Mouse (Mus musculus) cerebellum, adult 2 months (tissue): ENCODE measurements around the gene Tmcc1. TPM values are rescaled to one million over a fixed set of nuclear protein-coding genes. Genes with fewer than 3 reads are reported as not detected.

ENCODE experiments used
- DNase-seq, 2 experiments: peaks; one replicate each; pipeline ENCODE4 v3.0.0; 2021
- H3K27ac ChIP-seq: fragments of 200-500 bp; 2 replicates; pipeline ENCODE4 v1.5.1; 2012; ENCODE audit warnings: low read length, control low read depth, inconsistent platforms; ENCODE audit not compliant: insufficient read depth
- H3K27me3 ChIP-seq: fragments of 200-500 bp; 2 replicates; pipeline ENCODE4 v1.6.1; 2012; ENCODE audit warnings: inconsistent platforms, mild to moderate bottlenecking, low read length, moderate library complexity; ENCODE audit not compliant: control insufficient read depth, insufficient read depth
- H3K4me1 ChIP-seq: fragments of 200-500 bp; 2 replicates; pipeline ENCODE4 v1.6.1; 2011; ENCODE audit warnings: low read length; ENCODE audit not compliant: control insufficient read depth, insufficient read depth
- H3K4me3 ChIP-seq: fragments of 200-500 bp; replicated peaks from 2 replicates; pipeline ENCODE3; 2011; ENCODE audit warnings: mild to moderate bottlenecking, low read depth, low read length, control low read depth; ENCODE audit not compliant: insufficient read depth
- CTCF ChIP-seq: fragments of 200-500 bp; IDR thresholded peaks from 2 replicates; pipeline ENCODE4 v1.5.1; 2011; ENCODE audit warnings: low read depth, mild to moderate bottlenecking, control low read depth, low read length, moderate library complexity, borderline replicate concordance; ENCODE audit not compliant: insufficient read depth
- POLR2A ChIP-seq: fragments of 200-500 bp; IDR thresholded peaks from 2 replicates; pipeline ENCODE4 v1.6.1; 2011; ENCODE audit warnings: low read length, control low read depth, borderline replicate concordance; ENCODE audit not compliant: insufficient read depth
- WGBS: fragments of 180-500 bp; shearing (Covaris S2); methylation state at CpG from one replicate; pipeline ENCODE4 v1.1.7; 2018; 5-methylcytosine and 5-hydroxymethylcytosine counted together
- polyA plus RNA-seq: library from polyadenylated mRNA; depleted of rRNA; stranded (reverse); fragments of >200 nt; gene quantifications from 2 replicates; pipeline ENCODE4 v1.2.3, GENCODE M21; 2012

Tmcc1 gene
- polyA plus RNA-seq, 1 experiment: 55.8 TPM

GRCm38 (mm10) chr6:116005275-116005958 is 187.9 kb downstream of the Tmcc1 start:
- Histone ChIP-seq H3K27me3 (no peaks in the 10 kb centered on the region), H3K27ac (no peak overlapping the region), H3K4me3 (no peak overlapping the region), H3K4me1 (peaks cover 15% of the 10 kb centered on the region)
- DNase-seq: no peak
- WGBS: 85% methylated on average over 17 of the region's 17 CpGs
- TF ChIP-seq CTCF: no peak
- no peak for TF ChIP-seq POLR2A

GRCm38 (mm10) chr6:116004716-116005115 is 188.6 kb downstream of the Tmcc1 start:
- H3K27ac ChIP-seq: no peak overlapping the region
- H3K27me3 ChIP-seq: no peaks in the 10 kb centered on the region
- 87% methylated on average over 6 of the region's 6 CpGs for WGBS
- no peak for DNase-seq
- H3K4me3 ChIP-seq: no peak overlapping the region
- no peak for TF ChIP-seq CTCF
- TF ChIP-seq POLR2A: no peak
- H3K4me1 ChIP-seq: peaks cover 15% of the 10 kb centered on the region

- 66% methylated on average over 7 of the region's 7 CpGs for whole genome bisulfite sequencing
- peaks cover 15% of the 10 kb centered on the region for H3K4me1 ChIP-seq
- TF ChIP-seq CTCF: no peak
- TF ChIP-seq POLR2A: no peak
- no peak overlapping the region for H3K4me3 ChIP-seq
- no peak overlapping the region for H3K27ac ChIP-seq
- no peak for DNase-seq
- no peaks in the 10 kb centered on the region for H3K27me3 ChIP-seq
These were observed 189.2 kb downstream of the Tmcc1 start for GRCm38 (mm10) chr6:116004069-116004468.

GRCm38 (mm10) chr6:116003516-116003915 is 189.8 kb downstream of the Tmcc1 start:
- H3K27ac ChIP-seq: no peak overlapping the region
- H3K4me3 ChIP-seq: no peak overlapping the region
- TF ChIP-seq POLR2A (no peak), CTCF (no peak)
- no peak for DNase-seq
- H3K4me1 ChIP-seq: peaks cover 15% of the 10 kb centered on the region
- no peaks in the 10 kb centered on the region for H3K27me3 ChIP-seq
- WGBS: 94% methylated on average over 5 of the region's 5 CpGs

GRCm38 (mm10) chr6:116002311-116003104 is 190.8 kb downstream of the Tmcc1 start:
- Histone ChIP-seq H3K4me3 (no peak overlapping the region), H3K27me3 (no peaks in the 10 kb centered on the region), H3K4me1 (peaks cover 15% of the 10 kb centered on the region), H3K27ac (no peak overlapping the region)
- TF ChIP-seq POLR2A (no peak), CTCF (no peak)
- 78% methylated on average over 12 of the region's 12 CpGs for WGBS
- no peak for DNase-seq

GRCm38 (mm10) chr6:116000851-116001250 is 192.4 kb downstream of the Tmcc1 start:
- Histone ChIP-seq H3K4me1 (peaks cover 7% of the 10 kb centered on the region), H3K4me3 (no peak overlapping the region), H3K27me3 (no peaks in the 10 kb centered on the region), H3K27ac (no peak overlapping the region)
- TF ChIP-seq POLR2A: no peak
- TF ChIP-seq CTCF: no peak
- WGBS: 83% methylated on average over 5 of the region's 5 CpGs
- no peak for DNase-seq

- Histone ChIP-seq H3K27me3 (no peaks in the 10 kb centered on the region), H3K4me3 (no peak overlapping the region), H3K27ac (no peak overlapping the region), H3K4me1 (peaks cover 6% of the 10 kb centered on the region)
- 94% methylated on average over 2 of the region's 2 CpGs for WGBS
- TF ChIP-seq POLR2A: no peak
- TF ChIP-seq CTCF: no peak
- DNase-seq: no peak
These were observed 194.1 kb downstream of the Tmcc1 start for GRCm38 (mm10) chr6:115999227-115999626.

GRCm38 (mm10) chr6:115998758-115999157 is 194.5 kb downstream of the Tmcc1 start:
- Histone ChIP-seq H3K4me1 (peaks cover 6% of the 10 kb centered on the region), H3K27ac (no peak overlapping the region), H3K4me3 (no peak overlapping the region), H3K27me3 (no peaks in the 10 kb centered on the region)
- TF ChIP-seq CTCF (no peak), POLR2A (no peak)
- no peak for DNase-seq
- WGBS: 84% methylated on average over 7 of the region's 7 CpGs
